Mouse (Mus musculus) brown adipose tissue, adult 24 weeks (tissue): ENCODE data around the gene Rundc3a. TPM values are rescaled to one million over a fixed set of nuclear protein-coding genes. Genes with fewer than 3 reads are reported as not detected.

Experiments
- H3K27ac ChIP-seq: fragments of 200-500 bp; replicated peaks from 2 replicates; pipeline ENCODE4 v1.5.1; 2012; ENCODE audit warnings: low read depth, mild to moderate bottlenecking, low read length
- H3K4me1 ChIP-seq: fragments of 200-500 bp; 2 replicates; pipeline ENCODE4 v1.6.1; 2012; ENCODE audit warnings: low read length, mixed read lengths; ENCODE audit not compliant: control insufficient read depth, insufficient read depth, insufficient read length
- H3K4me3 ChIP-seq: fragments of 200-500 bp; 2 replicates; pipeline ENCODE4 v1.5.1; 2012; ENCODE audit warnings: low read depth, mild to moderate bottlenecking, low read length, moderate library complexity; ENCODE audit not compliant: insufficient read depth
- polyA plus RNA-seq: library from polyadenylated mRNA; stranded (reverse); fragments of >200 nt; gene quantifications from 2 replicates; pipeline ENCODE4 v1.2.4, GENCODE M21; 2012; ENCODE audit not compliant: missing spikeins, insufficient read depth, insufficient read length

The Rundc3a gene
- polyA plus RNA-seq, result not detected in 2 replicates

DNA sequence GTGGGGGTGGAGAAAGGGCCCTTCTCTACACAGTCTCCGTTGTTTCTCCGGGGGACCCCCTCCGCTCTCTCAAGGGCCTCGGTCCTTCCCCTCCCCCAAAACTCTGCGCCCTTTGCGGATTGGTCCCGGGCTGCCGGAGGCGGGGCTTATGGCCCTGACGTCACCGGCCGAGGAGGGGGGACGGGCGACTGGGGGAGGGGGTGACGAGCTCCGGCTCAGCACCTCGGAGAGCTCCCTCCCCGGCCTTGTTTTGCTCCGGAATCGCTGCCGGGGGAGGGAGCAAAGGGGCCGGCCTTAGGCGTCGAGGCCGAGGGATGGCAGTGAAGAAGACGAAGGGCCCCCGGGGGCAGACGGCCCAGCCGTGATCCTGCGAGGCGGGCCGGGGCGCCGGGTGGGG lies at the start of gene Rundc3a:
Gene Rundc3a (plus strand): TSS at position 166 of the 397 bp plus-strand sequence.
- peak within 1 kb of the TSS; percentile 44; the same call in 1 of the 2 replicates for H3K4me3 ChIP-seq
- H3K27ac ChIP-seq, result no peak within 1 kb of the TSS
- H3K4me1 ChIP-seq, result peaks cover 4% of the 10 kb centered on the region

DNA sequence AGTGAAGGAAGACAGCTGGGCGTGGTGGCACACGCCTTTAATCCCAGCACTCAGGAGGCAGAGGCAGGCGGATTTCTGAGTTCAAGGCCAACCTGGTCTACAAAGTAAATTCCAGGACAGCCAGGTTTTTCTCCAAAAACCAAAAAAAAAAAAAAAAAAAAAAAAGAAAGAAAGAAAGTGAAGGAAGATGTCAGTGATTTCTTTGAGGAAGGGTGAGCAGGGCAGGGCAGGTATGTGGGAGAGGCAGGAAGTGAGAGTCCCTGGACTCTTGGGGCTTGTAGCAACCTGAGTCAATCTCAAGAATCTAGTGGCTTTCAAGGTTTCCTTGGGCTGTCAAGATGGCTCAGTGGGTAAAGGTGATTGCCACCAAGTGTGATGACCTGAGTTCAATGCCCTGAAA lies 48.7 kb upstream of the Rundc3a start:
- H3K4me1 ChIP-seq, result 0 out of 2 replicates have a peak, but pooled peaks cover 4% of the 10 kb centered on the region
- no peak overlapping the region for H3K4me3 ChIP-seq
- no peak overlapping the region for H3K27ac ChIP-seq

DNA sequence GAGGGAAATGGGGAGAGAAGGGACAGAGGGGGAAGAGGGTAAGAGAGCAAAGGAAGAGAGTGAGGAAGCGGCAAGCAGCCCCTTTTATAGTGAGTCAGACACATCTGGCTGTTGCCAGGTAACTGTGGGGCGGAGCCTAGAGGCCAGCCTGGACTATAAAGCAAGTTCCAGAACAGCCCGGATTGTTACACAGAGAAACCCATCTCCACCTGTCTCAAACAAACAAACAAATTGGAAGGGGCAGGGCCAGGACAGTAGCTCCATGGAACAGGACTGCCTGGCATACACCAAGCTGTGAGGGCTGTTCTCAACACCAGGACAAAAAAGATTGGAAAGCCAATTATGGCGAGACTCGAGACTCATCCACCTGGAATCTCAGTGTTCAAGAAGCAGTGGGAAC lies 46.3 kb upstream of the Rundc3a start:
- Histone ChIP-seq H3K27ac (no peak overlapping the region), H3K4me3 (no peak overlapping the region), H3K4me1 (0 out of 2 replicates have a peak, but pooled peaks cover 4% of the 10 kb centered on the region)

DNA sequence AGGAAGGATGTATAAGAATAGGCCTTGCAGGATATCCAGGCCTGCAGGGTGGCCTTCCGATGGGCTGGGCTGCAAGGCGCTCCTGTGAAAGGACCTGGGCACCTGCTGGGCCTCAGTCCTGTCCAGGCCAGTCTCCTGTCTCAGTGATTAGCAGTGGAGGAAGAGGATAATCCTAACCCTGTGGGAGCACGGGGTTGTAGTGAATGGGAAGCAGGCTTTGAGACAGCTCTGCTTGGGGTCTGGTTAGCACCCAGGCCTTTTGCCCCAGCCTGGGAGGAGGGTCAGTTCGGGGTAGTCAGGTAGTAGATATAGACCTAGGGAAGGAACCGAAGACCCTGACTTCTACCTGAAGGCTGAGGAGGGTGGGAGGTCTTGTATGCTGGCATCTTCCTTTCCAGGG lies 45.5 kb upstream of the Rundc3a start:
- Histone ChIP-seq H3K27ac (no peak overlapping the region), H3K4me3 (no peak overlapping the region), H3K4me1 (0 out of 2 replicates have a peak, but pooled peaks cover 4% of the 10 kb centered on the region)

DNA sequence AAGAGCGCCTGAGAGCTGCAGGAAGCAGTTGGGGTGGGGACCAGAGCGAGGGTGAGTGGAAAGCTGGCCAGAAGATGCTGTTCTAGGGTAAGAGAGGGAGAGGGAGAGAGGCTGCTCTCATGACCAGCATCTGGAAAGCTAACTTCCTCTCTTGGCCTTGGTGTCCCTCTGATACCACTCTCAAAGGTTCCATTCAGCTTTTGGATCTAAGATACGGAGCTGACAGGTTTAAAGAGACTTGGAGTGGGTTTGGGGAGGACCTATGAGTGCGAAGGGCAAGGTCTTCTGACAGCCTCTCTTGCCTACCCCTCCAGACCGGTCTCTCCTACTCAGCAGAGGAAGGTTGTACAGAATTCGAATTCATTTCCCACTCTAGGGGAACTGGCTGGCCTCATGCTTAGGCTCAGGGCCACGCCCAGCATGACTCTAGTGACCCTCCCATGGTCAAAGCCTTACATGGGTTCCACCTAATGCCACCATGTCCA lies 45.1 kb upstream of the Rundc3a start:
- H3K4me3 ChIP-seq, result no peak overlapping the region
- no peak overlapping the region for H3K27ac ChIP-seq
- H3K4me1 ChIP-seq, result 0 out of 2 replicates have a peak, but pooled peaks cover 4% of the 10 kb centered on the region

DNA sequence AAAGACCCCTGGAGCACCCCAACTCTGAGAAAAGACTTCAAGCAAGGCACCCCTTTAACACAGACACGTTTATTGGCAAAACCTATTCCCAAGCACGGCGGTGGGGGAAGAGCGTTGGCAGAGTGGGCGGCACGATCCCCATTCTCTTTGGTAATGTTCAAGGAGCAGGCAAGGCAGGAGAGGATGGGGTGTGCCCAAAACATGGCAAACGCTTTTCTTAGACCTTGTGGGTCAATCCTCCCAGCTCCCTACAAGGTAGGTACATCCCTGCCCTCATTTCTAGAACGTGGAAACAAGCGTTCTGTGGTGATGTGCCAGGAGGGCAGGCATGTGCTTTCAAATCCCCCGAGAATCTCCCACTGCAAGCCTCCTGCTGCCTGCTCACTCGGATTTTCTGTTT lies 44.4 kb upstream of the Rundc3a start:
- H3K4me3 ChIP-seq, result no peak overlapping the region
- H3K27ac ChIP-seq, result no peak overlapping the region
- H3K4me1 ChIP-seq, result 0 out of 2 replicates have a peak, but pooled peaks cover 4% of the 10 kb centered on the region

DNA sequence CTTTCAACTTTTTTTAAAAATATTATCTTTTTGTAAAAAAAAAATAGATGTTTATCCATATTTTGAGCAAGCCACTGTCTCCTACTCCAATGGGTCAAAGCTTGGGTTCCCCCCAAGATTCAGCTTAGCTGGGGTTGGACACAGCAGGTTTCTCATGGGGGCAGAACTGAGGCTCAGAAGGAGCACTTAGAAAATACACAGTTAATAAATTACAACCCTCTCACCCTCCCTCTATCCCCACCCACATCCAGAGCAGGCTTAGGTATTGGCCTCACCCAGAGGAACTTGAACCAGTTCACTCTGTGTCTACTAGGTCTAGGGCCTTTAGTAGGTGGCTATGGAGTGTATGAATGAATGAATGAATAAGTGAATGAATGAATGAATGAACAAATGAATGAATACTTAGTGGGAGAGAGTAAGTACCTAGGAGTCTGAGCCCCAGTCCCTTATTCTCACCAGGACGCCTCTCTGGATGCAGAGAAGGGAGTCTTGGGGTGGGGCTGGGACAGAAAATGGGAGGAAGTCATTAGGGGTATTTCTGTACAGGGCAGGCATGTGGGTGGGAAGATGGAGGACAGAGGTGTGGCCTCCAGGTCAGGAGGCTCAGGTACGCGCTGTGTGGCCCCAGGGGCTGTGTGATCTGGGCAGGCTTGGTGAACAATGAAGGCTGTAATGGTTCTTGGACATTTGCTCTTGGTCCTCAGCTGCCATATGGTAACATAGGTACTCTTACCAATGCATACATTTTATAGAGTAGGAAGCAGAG lies 43.8 kb upstream of the Rundc3a start:
- H3K4me1 ChIP-seq, result 0 out of 2 replicates have a peak, but pooled peaks cover 4% of the 10 kb centered on the region
- no peak overlapping the region for H3K4me3 ChIP-seq
- H3K27ac ChIP-seq, result no peak overlapping the region

DNA sequence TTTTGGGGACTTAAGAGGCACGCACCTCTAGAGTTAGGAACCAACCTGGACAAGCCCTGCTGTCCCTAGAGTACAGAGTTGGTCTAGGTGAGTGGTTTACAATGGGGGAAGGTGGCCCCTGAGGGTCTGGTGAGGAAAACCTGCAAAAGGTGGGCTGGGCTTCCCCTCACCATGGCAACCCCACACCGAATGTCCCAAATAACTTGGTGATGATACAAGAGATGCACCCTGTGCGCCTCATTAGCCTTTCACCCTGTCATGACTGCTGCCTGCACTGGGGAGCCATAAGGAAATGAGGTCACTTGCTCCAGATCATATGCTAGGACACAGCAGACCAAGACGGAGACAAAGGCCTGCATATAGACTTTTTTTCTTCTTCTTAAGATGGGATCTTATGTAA lies 42.8 kb upstream of the Rundc3a start:
- no peak overlapping the region for H3K27ac ChIP-seq
- H3K4me3 ChIP-seq, result no peak overlapping the region
- H3K4me1 ChIP-seq, result 0 out of 2 replicates have a peak, but pooled peaks cover 4% of the 10 kb centered on the region

DNA sequence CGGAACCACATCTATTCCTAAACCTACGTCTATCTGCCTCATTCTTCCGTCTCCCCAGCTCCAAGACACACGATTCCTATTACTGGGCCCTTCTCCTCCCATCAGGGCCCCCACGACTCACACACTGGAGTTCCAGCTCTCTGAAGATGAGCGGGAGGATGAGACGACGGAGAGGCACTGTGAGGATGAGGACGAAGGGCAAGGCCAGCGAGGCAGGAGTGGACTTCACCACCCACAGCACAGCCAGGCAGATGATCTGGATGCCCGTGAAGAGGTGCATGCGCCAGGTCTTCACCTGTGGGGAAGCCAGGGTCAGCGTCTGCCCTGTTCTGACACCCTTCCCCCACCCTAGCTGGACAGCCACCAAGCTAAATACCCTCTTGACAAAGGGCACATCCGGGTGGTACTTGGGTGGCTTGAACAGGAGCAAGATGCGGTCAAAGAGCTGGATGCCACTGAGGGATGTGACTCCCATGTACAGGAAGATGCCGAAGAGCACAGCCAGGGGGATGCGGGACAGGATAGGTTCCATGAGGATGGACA lies 42.2 kb upstream of the Rundc3a start:
- H3K27ac ChIP-seq, result no peak overlapping the region
- H3K4me1 ChIP-seq, result 0 out of 2 replicates have a peak, but pooled peaks cover 4% of the 10 kb centered on the region
- H3K4me3 ChIP-seq, result no peak overlapping the region

DNA sequence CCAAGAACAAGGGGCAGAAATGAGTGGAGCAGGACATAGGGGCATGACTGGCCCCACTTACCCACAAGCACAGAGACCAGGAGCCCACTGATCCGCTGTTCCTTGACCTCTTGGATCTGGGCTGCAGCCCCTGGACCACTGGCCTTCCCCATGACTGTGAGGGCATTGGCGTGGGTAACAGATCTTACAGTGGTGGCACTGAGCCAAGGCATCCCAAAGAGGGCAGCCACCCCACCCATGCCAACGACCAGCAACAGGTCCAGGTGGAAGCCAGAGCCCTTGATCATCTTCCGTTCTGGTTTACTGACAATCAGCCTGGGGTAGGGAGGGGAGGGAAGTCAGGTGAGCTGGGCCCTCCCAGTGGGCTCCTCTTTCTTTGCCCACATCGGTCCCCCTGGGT lies 40.8 kb upstream of the Rundc3a start:
- H3K27ac ChIP-seq, result no peak overlapping the region
- 0 out of 2 replicates have a peak, but pooled peaks cover 4% of the 10 kb centered on the region for H3K4me1 ChIP-seq
- H3K4me3 ChIP-seq, result no peak overlapping the region

DNA sequence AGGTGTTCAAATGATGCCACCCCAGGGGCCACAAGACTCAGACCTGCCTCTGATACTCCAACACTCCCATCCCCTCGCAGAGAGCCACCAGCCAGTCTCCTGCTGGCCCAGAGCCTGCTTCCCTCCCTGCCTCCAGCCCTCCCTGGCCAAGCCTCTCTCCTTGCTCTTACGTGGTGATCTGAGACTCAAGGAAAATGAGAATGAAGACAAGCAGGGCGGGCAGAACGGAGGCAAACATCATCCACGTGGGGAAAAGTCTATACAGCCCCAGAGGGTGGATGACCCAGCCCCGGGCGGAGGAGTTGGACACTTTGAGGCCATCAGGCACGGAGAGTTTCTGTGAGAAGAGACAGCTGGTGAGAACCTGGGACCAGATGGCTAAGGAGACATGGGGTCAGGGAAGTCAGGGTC lies 40.2 kb upstream of the Rundc3a start:
- Histone ChIP-seq H3K4me3 (no peak overlapping the region), H3K27ac (no peak overlapping the region), H3K4me1 (no peaks in the 10 kb centered on the region)

DNA sequence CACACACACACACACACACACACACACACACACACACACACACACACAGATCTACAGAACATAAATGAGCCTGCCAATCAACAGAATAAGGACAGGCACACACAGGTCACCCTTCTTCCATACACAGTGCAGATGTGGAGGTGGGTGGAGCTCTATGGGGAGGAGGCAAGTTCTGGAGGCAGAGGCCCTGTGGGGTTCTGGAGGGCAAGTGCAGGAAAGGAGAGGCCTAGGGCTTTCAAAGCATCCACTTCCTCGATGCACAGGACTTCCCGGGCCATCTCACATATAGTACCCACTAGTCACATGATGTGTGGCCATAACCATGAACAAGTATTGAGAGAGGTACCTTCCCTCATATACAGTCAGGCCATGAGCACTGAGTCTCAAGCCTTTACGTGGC lies 37.7 kb upstream of the Rundc3a start:
- Histone ChIP-seq H3K4me1 (no peaks in the 10 kb centered on the region), H3K27ac (no peak overlapping the region), H3K4me3 (no peak overlapping the region)

DNA sequence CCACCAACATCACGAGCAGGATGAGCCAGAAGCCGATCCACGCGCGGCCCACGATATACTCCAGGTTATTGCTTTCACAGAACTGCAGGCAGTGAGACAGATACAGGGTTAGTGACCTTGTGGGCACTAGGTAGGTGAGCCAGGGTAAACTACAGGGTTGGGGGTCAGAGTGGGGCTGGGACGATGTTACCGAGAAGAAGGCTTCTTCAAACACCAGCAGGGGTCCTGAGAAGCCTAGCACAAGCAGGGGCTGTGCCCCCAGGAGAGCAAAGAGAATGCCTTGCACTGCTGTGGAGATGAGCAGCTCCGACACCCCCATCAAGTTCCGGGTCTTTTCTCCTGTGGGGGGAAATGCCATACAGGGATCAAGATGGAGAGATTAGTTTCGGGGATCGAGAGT lies 37.0 kb upstream of the Rundc3a start:
- no peak overlapping the region for H3K27ac ChIP-seq
- H3K4me1 ChIP-seq, result no peaks in the 10 kb centered on the region
- H3K4me3 ChIP-seq, result no peak overlapping the region

DNA sequence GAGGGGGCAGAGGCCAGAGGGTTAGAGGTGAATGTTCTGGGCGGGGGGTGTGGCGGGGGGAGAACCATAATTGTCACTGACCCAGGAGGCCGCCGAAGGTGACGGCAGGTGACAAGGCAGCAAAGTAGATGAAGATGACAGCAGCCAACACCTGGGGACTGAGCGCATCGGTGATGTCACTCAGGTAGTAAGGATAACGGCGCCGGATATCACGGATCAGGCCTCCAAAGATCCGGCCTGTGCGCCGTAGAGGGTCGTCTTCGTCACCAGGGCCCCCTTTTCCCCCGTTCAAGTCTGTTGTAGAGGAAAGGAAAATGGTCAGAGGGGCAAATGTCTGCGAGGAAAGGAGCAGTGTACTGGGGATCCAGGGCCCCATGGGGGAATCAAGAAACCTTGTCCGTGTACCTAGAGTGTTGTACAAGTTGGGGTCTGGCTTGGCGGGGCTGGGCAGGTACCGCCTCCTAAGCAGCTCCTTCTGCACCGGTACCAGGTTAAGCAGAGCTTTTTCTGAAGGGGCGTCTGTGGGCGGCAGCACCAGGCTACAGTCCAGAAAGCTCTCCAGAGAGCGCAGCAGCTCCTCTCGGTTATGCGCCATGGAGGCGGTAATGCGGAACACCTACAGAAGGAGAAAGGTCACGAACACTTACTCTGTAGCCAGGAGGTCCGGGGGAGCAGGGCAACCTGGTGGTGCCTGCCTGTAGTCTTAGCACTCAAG lies 36.4 kb upstream of the Rundc3a start:
- no peak overlapping the region for H3K27ac ChIP-seq
- no peaks in the 10 kb centered on the region for H3K4me1 ChIP-seq
- no peak overlapping the region for H3K4me3 ChIP-seq

DNA sequence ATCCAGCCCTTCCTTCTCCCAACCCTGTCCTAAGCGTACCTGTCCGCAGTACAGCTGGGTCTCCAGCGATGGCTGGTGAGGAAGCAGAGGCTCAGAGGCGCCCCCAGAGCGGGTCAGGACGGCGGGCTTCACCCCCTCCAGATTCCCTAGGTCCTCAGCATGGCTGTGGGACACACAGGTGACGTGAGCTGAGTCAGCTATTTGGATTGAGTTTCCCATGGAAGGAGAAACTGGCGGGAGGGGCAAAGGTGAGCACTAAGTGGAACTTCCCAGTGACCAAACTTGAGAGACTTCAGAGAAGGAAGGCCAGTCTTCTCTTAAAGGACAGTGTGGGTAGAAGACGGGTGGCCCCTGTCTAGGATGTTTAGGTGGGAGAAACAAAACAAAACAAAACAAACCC lies 34.8 kb upstream of the Rundc3a start:
- Histone ChIP-seq H3K27ac (no peak overlapping the region), H3K4me1 (no peaks in the 10 kb centered on the region), H3K4me3 (no peak overlapping the region)
